In genomic region chr9:52105423-52105822, GRCm38 (mm10) we compare ENCODE assay signal across 21 mouse cellular contexts. TPM values are rescaled to one million over a fixed set of nuclear protein-coding genes. Genes with fewer than 3 reads are reported as not detected.
DNase-seq lines count a peak whose midpoint lies in the region; ATAC-seq and TF ChIP-seq lines count a peak whose summit lies in the region.
"Had no signal": no experiment of that assay in that cellular context is flagged by ENCODE, and none has a peak within 500 bp of the region (broad histone marks: within the 10 kb centered on the region; RNA-seq: fewer than 3 reads in every experiment).

No protein-coding gene starts in this region.

- no peaks in the 10 kb centered on the region for H3K9me3 ChIP-seq in lung, postnatal 0 days (ENCODE audit: low read length)
- H3K9me3 ChIP-seq: heart, embryonic 15.5 days; kidney, embryonic 15.5 days; limb, embryonic 13.5 days; liver, embryonic 15.5 days; midbrain, embryonic 13.5 days; stomach, embryonic 15.5 days had no signal

- in situ Hi-C loops in Patski (cut with MboI; ENCODE audit: low pct_unique_long_range_greater_than_20kb), result no loop called here

- H3K36me3 ChIP-seq in lung, postnatal 0 days (ENCODE audit: insufficient read depth, low read length), result no peaks in the 10 kb centered on the region
- H3K36me3 ChIP-seq: heart, embryonic 15.5 days; kidney, embryonic 15.5 days; limb, embryonic 13.5 days; liver, embryonic 15.5 days; midbrain, embryonic 13.5 days; stomach, embryonic 15.5 days had no signal

- peak; percentile 99 for TF ChIP-seq EP300 in lung, postnatal 0 days (IDR thresholded peaks at IDR 0.05)

- H3K4me1 ChIP-seq in lung, postnatal 0 days (ENCODE audit: insufficient read depth, low read depth, low read length), result no peaks in the 10 kb centered on the region

- H3K9ac ChIP-seq in lung, postnatal 0 days (replicated peaks; ENCODE audit: low read depth), result no peak overlapping the region
- H3K9ac ChIP-seq: heart, embryonic 15.5 days; kidney, embryonic 15.5 days; limb, embryonic 13.5 days; liver, embryonic 15.5 days; midbrain, embryonic 13.5 days; stomach, embryonic 15.5 days had no signal

- H3K4me2 ChIP-seq in lung, postnatal 0 days (replicated peaks; ENCODE audit: low read depth, low read length), result no peak overlapping the region
- H3K4me2 ChIP-seq: heart, embryonic 15.5 days; kidney, embryonic 15.5 days; limb, embryonic 13.5 days; liver, embryonic 15.5 days; midbrain, embryonic 13.5 days; stomach, embryonic 15.5 days had no signal

- DNase-seq in lung, postnatal 0 days (ENCODE audit: low spot score), result peak; percentile 30
- DNase-seq in lung, postnatal 4 days, result no peak
- DNase-seq in 416B (ENCODE audit: low read depth) (peak; percentile 13), Patski (ENCODE audit: low read depth, low spot score) (peak; percentile 34)
- DNase-seq in adrenal gland, postnatal 36 days, result peak; percentile 77 to 82
- no peak for DNase-seq in kidney, adult 11 months
- DNase-seq: cerebellum, adult 9-11 months; gastrocnemius, postnatal 14 days; kidney, postnatal 4 days; right cerebral cortex, postnatal 14 days had no signal

- CTCF ChIA-PET in Patski (lab: Charles Lee), result interaction anchor here (1.5 kb wide), 1 partner anchor 46 kb away, joined by 3 read pairs; no protein-coding TSS in a partner anchor

- no peak for TF ChIP-seq CTCF in lung, postnatal 0 days (IDR thresholded peaks at IDR 0.05)
- TF ChIP-seq CTCF in Patski (IDR thresholded peaks at IDR 0.05), result no peak

- POLR2A ChIA-PET in Patski (lab: Charles Lee), result no interaction called here

- 69% methylated on average over 6 of the region's 6 CpGs for WGBS in lung, postnatal 0 days

- ATAC-seq in lung, postnatal 0 days, result peak; percentile 63
- peak; percentile 78 for ATAC-seq in Patski
- no peak for ATAC-seq in megakaryocyte, adult 5-6 weeks (ENCODE audit: poor library complexity, severe bottlenecking)
- ATAC-seq: CD4-positive, CD25-positive, alpha-beta regulatory T cell, adult 4 months; forebrain, embryonic 14.5 days; hindbrain, embryonic 16.5 days; intestine, embryonic 16.5 days; midbrain, embryonic 13.5 days had no signal

- H3K4me3 ChIP-seq in lung, postnatal 0 days (ENCODE audit: low read depth, low read length), result no peak overlapping the region
- H3K4me3 ChIP-seq: heart, embryonic 15.5 days; kidney, embryonic 15.5 days; limb, embryonic 13.5 days; liver, embryonic 15.5 days; midbrain, embryonic 13.5 days; stomach, embryonic 15.5 days had no signal

- H3K27ac ChIP-seq in lung, postnatal 0 days (ENCODE audit: low read length), result no peak overlapping the region
- H3K27ac ChIP-seq: heart, embryonic 15.5 days; kidney, embryonic 15.5 days; limb, embryonic 13.5 days; liver, embryonic 15.5 days; midbrain, embryonic 13.5 days; stomach, embryonic 15.5 days had no signal

- H3K27me3 ChIP-seq in lung, postnatal 0 days (replicated peaks; ENCODE audit: insufficient read depth, low read length), result no peaks in the 10 kb centered on the region
- no peaks in the 10 kb centered on the region for H3K27me3 ChIP-seq in Patski
- H3K27me3 ChIP-seq: heart, embryonic 15.5 days; kidney, embryonic 15.5 days; limb, embryonic 13.5 days; liver, embryonic 15.5 days; midbrain, embryonic 13.5 days; stomach, embryonic 15.5 days had no signal

RNA-seq across cellular contexts. Expression of gene Rdx, which starts 58.5 kb away (rescaled TPM):
- polyA plus RNA-seq in lung, postnatal 0 days (2015; fragmentation: Nextera tagmentation; extraction: Ambion mirVana), result 143 and 167 TPM in 2 replicates
- 96.6 TPM for polyA plus RNA-seq in Patski (2021)
- 100 to 1,000 TPM; 120 to 138 TPM for total RNA-seq in adrenal gland, postnatal 36 days (2021)
- total RNA-seq in megakaryocyte, adult 5-6 weeks (2015), result 62.7 and 69.8 TPM in 2 replicates
- 164 and 165 TPM in 2 replicates for total RNA-seq in megakaryocyte, adult 5-6 weeks (2017)

Comparison
In these comparisons a context has a peak if more than half of its experiments do, and no peak if none do; other contexts are left out.
1. DNase-seq: peak in lung, postnatal 0 days (single experiment), 416B (single experiment), Patski (single experiment) and adrenal gland, postnatal 36 days (2 of 2); none in lung, postnatal 4 days (0 of 2) and kidney, adult 11 months (single experiment).